Mouse (Mus musculus): ENCODE measurements at regions not wholly inside any gene's neighbourhood (a gene's known extent, or its start where the extent isn't known, plus 50 kb on each side); places are given as distances from the start of the nearest gene placed in this dataset.
"Not testable (repeated sequence)": the region's sequence is repeated elsewhere in the genome, so short reads cannot be mapped to it uniquely, and the experiment has no call there.

GRCm38 (mm10) chr8:20010947-20011346 is 107.8 kb downstream of the Gm31371 start:
- TF ChIP-seq CTCF (IDR thresholded peaks at IDR 0.05; ENCODE audit: low read depth): peak; percentile 9
- TF ChIP-seq EP300 (IDR thresholded peaks at IDR 0.05; ENCODE audit: low read depth): not testable (repeated sequence)
